Mouse (Mus musculus) lung, adult 2 months (tissue): Measurements from ENCODE around the gene Skap1. TPM values are rescaled to one million over a fixed set of nuclear protein-coding genes. Genes with fewer than 3 reads are reported as not detected.
"Not testable (repeated sequence)": the region's sequence is repeated elsewhere in the genome, so short reads cannot be mapped to it uniquely, and the experiment has no call there.

ENCODE experiments used
- DNase-seq: peaks from one replicate; pipeline ENCODE4 v3.0.0; 2022
- H3K4me1 ChIP-seq: fragments of 200-500 bp; 2 replicates; pipeline ENCODE4 v1.6.1; 2011; ENCODE audit warnings: low read length; ENCODE audit not compliant: control insufficient read depth, insufficient read depth
- H3K4me3 ChIP-seq: fragments of 200-500 bp; replicated peaks from 2 replicates; pipeline ENCODE3; 2011; ENCODE audit warnings: low read depth, mild to moderate bottlenecking, control low read depth, low read length; ENCODE audit errors: extremely low read depth
- CTCF ChIP-seq: fragments of 200-500 bp; IDR thresholded peaks from 2 replicates; pipeline ENCODE4 v1.5.1; 2011; ENCODE audit warnings: mild to moderate bottlenecking, low read length, control low read depth; ENCODE audit not compliant: insufficient read depth
- POLR2A ChIP-seq: fragments of 200-500 bp; IDR thresholded peaks from 2 replicates; pipeline ENCODE4 v1.6.1; 2011; ENCODE audit warnings: low read depth, mild to moderate bottlenecking, control low read depth, low read length, borderline replicate concordance; ENCODE audit errors: extremely low read depth
- WGBS: fragments of 180-500 bp; shearing (Covaris S2); methylation state at CpG from one replicate; pipeline ENCODE4 v1.1.7; 2018; 5-methylcytosine and 5-hydroxymethylcytosine counted together
- polyA plus RNA-seq: library from polyadenylated mRNA; depleted of rRNA; stranded (reverse); fragments of >200 nt; gene quantifications from 2 replicates; pipeline ENCODE4 v1.2.3, GENCODE M21; 2012

Skap1 gene
- polyA plus RNA-seq, 1 experiment: 2.2 TPM

GRCm38 (mm10) chr11:96776968-96777962, 312.9 kb downstream of the Skap1 start, which contains the start of gene Snx11:
Gene Snx11, minus strand, starts transcription at chr11:96777559.
- WGBS: 2% methylated on average over 59 of the region's 59 CpGs
- TF ChIP-seq CTCF (peak; percentile 37; the same call in 1 of the 2 replicates), POLR2A (peak; percentile 89; the same call in 1 of the 2 replicates)
- DNase-seq: peak; percentile 99

GRCm38 (mm10) chr11:96778061-96778627, 313.8 kb downstream of the Skap1 start:
- 60% methylated on average over 10 of the region's 10 CpGs for WGBS
- not testable (repeated sequence) for H3K4me1 ChIP-seq, DNase-seq

More at GRCm38 (mm10) chr11:96776968-96777962, 312.9 kb downstream of the Skap1 start, which contains the start of gene Snx11:
- Histone ChIP-seq H3K4me3 (peak within 1 kb of the TSS; percentile 98), H3K4me1 (peaks cover 7% of the 10 kb centered on the region)

GRCm38 (mm10) chr11:96780306-96780705, 315.9 kb downstream of the Skap1 start:
- Histone ChIP-seq H3K4me3 (no peak overlapping the region), H3K4me1 (peaks cover 7% of the 10 kb centered on the region)
- DNase-seq: no peak
- 76% methylated on average over 5 of the region's 5 CpGs for WGBS
- TF ChIP-seq CTCF (no peak), POLR2A (no peak)

More at GRCm38 (mm10) chr11:96778061-96778627, 313.8 kb downstream of the Skap1 start:
- H3K4me3 ChIP-seq: peak overlapping the region; percentile 50

DNA sequence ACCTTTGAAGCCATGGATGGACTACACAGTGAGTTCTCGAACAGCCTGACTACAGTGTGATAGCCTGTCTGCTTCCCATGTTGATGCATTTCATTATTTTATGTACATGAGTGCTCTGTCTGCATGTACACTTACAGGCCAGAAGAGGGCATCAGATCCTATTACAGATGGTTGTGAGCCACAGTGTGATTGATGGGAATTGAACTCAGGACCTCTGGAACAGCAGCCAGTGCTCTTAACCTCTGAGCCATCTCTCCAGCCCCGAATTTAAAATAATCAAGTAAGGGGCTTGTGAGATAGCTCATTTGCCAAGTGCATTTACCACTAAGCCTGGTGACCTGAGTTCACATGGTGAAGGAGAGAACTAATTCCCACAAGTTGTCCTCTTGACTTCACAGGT, 317.0 kb downstream of the Skap1 start:
- Histone ChIP-seq H3K4me1 (peaks cover 4% of the 10 kb centered on the region), H3K4me3 (no peak overlapping the region)
- 61% methylated on average over 2 of the region's 2 CpGs for WGBS
- no peak for TF ChIP-seq POLR2A
- TF ChIP-seq CTCF: no peak
- DNase-seq: no peak

DNA sequence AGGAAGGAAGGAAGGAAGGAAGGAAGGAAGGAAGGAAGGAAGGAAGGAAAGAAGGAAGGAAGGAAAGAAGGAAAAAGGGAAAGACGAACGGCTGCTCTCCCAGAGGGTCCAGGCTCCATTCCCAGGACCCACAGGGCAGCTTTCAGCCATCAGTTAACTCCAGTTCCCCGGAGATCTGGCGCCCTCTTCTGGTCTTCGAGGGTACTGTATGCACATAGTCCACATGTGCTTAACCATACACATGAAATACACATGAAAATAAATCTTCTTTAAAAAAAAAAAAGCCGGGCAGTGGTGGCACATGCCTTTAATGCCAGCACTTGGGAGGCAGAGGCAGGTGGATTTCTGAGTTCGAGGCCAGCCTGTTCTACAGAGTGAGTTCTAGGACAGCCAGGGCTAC, 320.5 kb downstream of the Skap1 start:
- WGBS: 13% methylated on average over 7 of the region's 7 CpGs
- DNase-seq: peak; percentile 77
- H3K4me3 ChIP-seq, H3K4me1 ChIP-seq: not testable (repeated sequence)
- peak; percentile 58 for TF ChIP-seq CTCF

DNA sequence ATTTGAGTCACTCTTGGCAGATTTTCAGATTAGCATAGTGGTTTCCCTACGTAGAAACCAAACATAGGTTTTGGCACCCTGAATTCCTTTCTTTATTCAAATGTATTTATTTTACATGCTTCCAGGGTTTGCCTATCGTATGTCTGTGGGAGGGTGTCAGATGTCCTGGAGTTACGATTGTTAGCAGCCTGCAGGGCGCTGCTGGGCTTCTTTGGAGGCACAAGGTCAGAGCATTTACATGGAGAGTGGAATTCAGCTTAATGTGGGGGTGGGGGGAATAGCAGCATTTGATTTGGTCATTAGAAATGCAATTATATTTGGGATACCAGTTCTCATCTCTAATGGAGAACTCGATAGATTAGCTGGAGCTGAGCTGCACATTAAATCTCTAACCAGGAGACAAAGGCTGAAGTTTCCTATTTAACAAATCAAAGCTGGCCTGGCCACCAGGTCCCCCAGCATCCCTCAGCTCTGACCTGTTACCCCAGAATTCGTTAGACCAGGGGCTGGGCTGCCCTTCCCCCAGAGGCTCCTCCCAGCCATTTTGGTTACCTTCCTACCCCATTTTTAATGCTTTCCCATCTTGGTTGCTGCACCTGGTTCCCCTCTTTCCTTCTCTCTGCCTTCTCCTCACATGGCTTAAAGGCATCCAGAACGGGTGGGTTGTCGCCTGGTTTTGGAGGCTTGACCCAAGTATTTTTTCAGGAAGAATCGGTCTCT, 322.5 kb downstream of the Skap1 start:
- peaks cover 6% of the 10 kb centered on the region for H3K4me1 ChIP-seq
- DNase-seq: no peak
- no peak for TF ChIP-seq CTCF
- TF ChIP-seq POLR2A: no peak
- WGBS: 42% methylated on average over 9 of the region's 9 CpGs
- no peak overlapping the region for H3K4me3 ChIP-seq

GRCm38 (mm10) chr11:96788871-96789795, 324.7 kb downstream of the Skap1 start, which contains the start of gene Cbx1:
Gene Cbx1, plus strand, starts transcription at chr11:96789127.
- DNase-seq: peak; percentile 91
- peak; percentile 74; the same call in 1 of the 2 replicates for TF ChIP-seq POLR2A
- TF ChIP-seq CTCF: no peak
- under 1% methylated on average over 92 of the region's 93 CpGs for WGBS
- H3K4me3 ChIP-seq: peak within 1 kb of the TSS; percentile 78
- peaks cover 6% of the 10 kb centered on the region for H3K4me1 ChIP-seq

- H3K4me3 ChIP-seq: peak overlapping the region; percentile 78
- TF ChIP-seq POLR2A: no peak
- no peak for TF ChIP-seq CTCF
- H3K4me1 ChIP-seq: peaks cover 6% of the 10 kb centered on the region
- DNase-seq: no peak
- 10% methylated on average over 5 of the region's 5 CpGs for WGBS
These were observed 325.6 kb downstream of the Skap1 start for GRCm38 (mm10) chr11:96789990-96790389.

DNA sequence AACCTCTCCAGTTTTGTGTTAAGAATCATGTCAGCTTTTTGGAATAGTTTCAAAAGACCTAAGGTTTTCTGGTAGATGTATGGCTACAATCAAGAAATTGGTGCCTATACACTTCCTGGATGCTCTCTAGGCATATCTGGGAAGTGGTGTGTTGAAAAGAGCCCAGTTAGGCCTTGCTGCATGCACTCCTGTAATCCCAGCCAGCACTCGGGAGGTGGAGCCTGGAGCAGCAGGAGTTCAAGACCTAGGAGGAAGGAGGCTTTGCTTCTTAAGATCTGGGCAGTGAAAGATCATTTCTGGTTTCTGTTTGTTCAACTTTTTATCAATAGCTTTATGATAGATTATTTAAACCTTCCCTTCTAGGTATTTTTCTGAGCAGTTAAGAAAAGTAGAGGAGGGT, 326.3 kb downstream of the Skap1 start:
- TF ChIP-seq POLR2A: no peak
- no peak for TF ChIP-seq CTCF
- peaks cover 9% of the 10 kb centered on the region for H3K4me1 ChIP-seq
- 14% methylated on average over 1 of the region's 1 CpGs for WGBS
- H3K4me3 ChIP-seq: no peak overlapping the region
- no peak for DNase-seq
